Mouse (Mus musculus) naive thymus-derived CD4-positive, alpha-beta T cell, adult 2 months (primary cell): ENCODE data around the gene Ccr8.
"Not testable (repeated sequence)": the region's sequence is repeated elsewhere in the genome, so short reads cannot be mapped to it uniquely, and the experiment has no call there.

Experiments used
- DNase-seq: peaks from one replicate; pipeline ENCODE4 v3.0.0-alpha.2; 2011; ENCODE audit warnings: low read depth

Ccr8 gene

DNA sequence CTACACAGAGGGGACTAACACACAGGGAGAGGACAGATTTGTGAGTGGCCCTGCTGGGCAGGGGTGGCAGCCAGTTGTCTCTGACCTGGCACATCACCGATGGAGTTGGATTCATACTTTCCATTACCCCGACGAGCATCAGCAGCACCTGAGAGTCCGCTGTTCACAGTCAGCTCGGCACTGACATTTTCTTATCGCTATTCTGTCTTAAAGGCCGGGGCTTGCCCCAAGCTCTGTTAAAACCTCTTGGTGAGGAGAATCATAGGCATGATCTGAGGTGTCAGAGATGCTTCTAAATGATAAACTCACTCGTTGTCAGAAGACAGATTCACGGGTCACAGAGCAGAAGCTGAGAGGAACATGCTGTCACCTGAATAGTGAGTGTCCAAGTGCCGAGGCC, 828 bp upstream of the Ccr8 start:
- peak; percentile 59 for DNase-seq

DNA sequence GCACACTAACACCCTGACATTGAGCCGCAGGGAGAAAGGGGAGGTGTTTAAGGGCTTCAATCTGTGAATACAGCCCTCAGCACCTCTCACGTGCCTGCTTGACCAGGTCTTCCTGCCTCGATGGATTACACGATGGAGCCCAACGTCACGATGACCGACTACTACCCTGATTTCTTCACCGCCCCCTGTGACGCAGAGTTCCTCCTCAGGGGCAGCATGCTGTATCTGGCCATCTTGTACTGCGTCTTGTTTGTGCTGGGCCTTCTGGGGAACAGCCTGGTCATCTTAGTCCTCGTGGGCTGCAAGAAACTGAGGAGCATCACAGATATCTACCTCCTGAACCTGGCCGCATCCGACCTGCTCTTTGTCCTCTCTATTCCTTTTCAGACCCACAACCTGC, 1.8 kb downstream of the Ccr8 start:
- no peak for DNase-seq

DNA sequence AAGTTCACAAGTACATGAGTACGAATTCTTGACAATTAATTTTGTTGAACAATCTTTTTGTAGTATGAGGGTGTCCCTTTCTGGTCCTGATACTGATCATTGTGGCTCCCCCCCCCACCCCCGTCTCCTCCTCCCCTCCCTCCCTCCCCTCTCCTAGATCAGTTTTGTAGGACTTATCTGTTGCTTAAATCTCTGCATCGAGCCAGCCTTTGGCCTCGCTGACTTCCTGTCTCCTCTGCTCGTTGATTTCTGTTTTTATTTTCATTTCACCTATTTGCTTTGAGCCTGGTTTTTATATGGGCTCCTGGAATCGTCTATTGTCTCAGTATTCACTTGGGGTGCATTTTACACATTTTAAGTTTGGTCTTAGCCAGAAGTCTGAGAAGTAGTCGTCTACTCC, 4.0 kb downstream of the Ccr8 start:
- peak; percentile 73 for DNase-seq

DNA sequence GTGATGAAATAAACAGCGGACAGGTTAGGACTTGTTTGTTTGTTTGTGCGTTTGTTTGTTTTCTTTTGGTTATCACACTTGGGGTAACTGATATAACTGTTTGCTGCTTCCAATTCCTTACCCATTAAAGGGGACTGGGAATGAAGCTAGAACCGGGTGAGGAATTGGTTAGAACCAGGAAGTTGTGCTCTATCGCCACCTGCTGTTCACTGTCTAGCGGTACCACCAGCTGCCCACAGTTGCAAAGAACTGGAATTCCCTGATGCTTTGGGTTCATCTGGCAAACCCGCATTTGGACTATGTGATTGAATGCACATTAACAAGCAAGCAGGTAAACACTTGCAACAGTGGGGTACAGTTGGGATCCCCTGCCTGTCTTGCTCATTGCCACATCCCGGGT, 6.8 kb downstream of the Ccr8 start:
- DNase-seq = peak; percentile 82

DNA sequence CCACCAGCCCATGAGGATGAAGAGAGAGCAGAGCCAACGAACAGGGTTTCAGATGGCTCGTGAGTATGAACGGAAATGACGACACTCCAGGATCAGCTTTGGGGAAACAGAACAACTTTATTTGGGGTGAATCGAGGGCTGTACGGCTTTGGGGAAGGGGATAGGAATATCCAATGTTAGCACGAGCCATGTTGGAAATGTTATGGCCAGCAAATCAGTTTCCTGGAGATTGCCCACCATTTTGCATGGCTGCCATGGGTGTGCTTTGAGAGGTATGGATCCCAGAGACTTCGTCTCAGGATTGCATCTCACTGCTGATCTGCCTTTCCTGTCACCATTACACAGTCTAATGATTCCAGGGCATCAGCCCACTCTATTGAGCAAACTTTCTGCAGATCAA, 7.4 kb downstream of the Ccr8 start:
- DNase-seq = no peak

DNA sequence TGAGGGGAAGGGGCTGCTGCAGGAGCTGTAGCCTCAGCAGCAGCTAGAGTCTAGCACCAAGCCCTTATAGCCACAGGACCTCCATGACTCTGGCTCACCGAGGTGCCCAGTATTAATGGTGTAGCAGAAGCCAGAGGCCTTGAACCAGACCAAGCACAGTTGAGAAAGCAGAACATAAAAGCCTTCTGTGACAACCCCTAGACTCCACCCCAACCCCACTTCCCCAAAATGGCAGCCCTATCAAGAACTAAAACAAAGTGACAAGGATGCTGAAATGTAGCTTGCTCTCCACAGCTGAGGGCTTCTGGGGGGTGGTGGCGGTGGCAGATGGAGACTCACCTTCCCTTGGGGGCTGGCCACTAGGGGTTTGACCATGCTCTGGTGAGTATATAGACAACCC, 9.3 kb downstream of the Ccr8 start:
- no peak for DNase-seq

DNA sequence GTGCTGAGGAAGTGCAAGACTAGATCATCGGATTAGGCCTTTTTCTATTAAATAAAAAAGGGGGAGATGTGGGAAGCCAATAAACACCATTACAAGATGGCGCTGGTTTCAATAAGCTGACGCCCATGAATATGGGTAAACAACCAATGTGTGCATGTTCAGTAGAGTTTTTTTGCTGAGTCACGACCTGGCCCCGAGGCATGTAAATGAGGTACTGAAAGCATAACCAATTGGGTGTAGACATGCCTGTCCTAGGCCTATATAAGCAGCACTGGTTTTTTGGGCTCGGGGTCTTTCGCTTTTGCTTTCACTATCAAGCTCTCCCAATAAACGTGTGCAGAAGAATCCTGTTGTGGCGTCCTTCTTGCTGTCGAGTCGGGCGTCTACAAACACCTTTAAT, 17.0 kb downstream of the Ccr8 start:
- DNase-seq = not testable (repeated sequence)

DNA sequence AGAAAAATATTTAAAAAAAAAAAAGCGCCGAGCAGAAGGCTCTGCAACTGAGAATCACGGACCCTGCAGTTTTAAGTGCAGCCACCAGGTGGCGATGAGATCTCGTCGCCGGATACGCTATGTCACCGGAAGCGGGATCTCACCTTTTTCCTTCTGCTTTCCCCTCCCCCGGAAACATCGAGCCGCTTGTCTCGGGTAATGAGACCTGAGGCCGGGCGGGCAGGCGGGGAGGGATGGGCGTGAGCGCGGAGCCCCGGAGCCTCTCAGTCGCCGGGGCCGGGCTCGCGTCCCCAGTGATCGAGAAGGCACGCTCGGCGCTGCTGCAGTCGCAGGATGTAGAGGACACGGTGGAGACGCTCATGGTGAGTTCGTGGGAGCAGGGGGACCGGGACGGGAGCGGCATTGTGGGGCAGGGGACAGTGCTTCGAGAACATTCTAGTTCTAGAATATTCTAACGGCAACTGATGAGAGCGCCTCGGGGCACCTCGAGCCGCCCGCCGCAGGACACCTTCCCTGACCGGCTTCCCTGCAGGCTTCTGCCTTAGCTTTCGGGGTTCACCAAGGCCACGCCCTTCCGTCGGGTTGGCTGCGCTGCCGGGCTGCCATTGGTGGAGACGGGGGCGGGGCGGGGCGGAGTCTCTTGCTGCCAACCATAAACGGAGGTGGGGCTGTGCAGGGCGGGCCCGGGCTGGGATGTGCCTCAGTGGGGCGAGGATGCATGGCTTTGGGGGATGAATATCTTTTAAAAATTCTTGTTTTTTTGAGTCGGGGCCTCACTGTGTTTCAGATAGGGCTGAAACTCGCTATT, 18.5 kb downstream of the Ccr8 start, which contains the start of gene Slc25a38:
Slc25a38 (plus strand) TSS at position 164 of the 808 bp plus-strand sequence.
- DNase-seq = peak; percentile 96

DNA sequence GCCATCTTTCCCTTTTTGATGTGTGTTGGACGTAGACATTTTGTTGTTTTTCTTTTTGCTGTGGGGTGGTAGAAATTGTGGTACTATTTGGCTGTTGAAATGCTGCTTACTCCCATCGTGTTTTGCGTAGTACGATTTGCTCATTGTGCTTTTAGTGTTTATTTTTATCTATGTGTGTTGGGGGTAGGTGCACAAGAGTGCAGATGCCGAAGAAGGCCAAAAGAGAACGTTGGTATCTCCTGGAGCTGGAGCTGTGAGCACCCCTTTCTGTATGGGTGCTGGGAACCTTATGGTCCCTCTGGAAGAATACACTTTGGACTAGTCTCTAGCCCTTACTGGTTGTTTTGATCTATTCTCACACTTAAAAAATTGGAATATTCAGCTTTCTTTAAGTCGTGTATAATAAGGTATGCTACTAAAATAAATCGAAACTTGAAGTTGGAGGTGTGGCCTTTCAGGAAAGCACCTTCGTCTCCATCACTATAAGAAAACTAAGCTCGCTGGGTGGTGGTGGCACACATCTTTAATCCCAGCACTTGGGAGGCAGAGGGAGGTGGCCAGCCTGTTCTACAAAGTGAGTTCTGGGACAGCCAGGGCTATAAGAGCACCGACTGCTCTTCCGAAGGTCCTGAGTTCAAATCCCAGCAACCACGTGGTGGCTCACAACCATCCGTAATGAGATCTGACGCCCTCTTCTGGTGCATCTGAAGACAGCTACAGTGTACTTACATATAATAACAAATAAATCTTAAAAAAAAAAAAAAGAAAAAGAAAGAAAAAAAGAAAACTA, 19.4 kb downstream of the Ccr8 start:
- DNase-seq = no peak

DNA sequence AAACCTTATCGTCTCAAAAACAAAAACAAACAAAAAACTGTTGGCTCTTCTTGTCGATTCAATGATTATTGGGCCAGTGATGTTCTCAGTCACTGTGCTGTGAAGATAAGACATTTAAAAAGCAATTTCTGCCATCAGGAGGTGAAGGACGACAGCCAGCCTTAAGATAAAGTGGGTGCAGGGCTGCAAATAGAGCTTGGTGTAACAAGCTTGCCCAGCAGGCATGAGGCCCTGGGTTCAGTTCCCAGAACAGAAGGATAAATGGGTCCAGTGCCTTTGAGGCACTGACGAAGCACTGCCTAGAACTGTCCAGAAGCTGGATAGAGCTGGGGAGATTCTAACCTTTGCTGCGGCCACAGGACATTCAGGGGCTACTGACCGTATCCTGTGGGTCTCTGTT, 20.6 kb downstream of the Ccr8 start:
- DNase-seq = no peak

DNA sequence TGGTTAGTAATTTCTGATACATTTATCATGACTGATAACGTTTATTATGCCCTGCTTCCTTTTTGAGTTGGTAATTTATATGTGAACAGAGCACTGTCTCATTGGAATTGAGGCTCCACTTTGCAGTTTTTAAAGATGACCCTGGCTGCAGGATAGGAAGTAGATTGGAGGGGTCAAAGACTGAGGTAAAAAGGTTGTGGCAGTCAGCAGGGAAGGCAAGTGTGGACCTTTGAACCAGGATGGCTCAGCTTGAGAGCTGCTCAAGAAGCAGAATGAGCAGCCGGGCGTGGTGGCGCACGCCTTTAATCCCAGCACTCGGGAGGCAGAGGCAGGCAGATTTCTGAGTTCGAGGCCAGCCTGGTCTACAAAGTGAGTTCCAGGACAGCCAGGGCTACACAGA, 21.5 kb downstream of the Ccr8 start:
- no peak for DNase-seq

DNA sequence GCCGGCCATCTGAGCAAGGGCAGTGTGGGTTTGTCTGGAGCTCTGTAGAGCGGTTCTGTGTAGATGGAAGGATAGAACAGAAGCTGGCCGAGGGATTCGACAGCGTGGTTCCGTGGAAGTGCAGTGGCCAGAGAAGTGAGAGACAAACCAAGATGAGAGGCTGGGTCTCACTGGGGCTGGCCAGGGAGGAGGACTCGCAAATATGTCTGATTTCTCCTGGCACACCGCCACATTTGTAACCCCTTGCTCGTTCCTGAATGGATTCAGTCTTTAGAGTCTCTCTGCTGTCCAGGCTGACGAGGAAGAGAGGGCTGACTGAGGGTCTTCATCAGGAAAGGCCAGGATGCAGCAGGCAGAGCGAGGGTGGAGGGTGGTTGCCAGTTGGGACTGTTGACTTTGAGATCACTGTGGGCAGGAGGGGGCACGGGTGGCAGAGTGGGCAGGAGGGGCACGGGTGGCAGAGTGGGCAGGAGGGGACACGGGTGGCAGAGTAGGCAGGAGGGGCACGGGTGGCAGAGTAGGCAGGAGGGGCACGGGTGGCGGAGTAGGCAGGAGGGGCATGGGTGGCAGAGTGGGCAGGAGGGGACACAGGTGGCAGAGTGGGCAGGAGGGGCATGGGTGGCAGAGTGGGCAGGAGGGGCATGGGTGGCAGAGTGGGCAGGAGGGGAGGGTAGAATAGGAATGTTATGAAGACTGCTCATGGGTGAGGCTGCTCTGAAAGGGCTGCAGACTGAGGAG, 22.3 kb downstream of the Ccr8 start:
- DNase-seq = no peak

DNA sequence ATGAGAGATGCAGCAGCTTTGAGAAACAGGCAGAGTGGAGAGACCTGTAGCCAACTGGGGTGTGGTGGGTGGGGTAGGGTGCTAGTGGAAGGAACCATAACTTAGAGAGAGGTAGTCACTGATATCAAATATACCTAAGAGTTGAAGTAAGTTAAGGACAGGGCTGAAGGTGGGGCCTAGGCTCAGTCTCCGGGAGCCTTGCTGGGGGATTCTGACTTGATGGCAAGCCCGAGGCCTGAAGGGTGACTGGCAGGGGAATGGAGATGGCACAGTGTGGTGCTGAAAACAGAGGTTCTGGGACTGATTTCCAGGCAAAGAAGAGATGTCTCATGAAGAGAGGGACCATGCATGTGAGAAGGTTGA, 22.9 kb downstream of the Ccr8 start:
- DNase-seq = no peak

DNA sequence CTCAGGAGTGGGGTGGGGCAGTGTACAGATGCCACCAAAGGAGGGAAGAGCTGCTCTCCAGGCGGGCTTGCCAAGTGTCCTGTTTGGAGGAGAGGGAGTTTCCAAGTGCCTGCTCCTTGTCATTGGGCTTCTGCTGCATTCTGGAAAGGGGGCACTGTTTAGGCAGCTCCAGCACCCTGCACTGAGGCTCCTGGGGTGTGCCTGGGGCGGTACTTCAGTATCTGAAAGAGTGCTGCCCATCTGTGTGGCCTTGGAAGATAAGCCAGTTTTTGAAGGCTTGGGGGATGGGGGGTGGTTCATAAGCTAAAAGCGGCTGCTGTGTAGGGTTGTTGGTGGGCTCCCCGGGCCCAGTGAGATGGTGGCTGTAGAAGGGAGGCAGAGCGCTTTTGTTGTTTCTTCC, 23.7 kb downstream of the Ccr8 start:
- DNase-seq = no peak

DNA sequence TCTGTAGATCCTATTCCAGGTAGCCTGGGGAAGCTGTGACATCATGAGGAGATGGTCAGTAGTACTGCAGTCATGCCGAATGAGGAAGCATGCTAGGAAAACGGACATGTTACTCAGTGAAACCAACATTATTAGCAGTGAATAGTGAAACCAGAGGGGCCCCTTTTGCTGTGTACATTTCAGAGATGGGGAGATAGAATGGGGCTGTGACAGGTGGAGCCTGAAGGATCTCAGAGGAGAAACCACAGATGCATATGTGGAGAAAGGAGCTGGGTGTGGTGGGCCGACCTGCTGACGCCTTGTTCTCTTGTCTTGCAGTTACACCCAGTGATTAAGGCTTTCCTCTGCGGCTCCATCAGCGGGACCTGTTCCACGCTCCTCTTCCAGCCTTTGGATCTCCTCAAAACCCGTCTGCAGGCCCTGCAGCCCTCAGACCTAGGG, 24.3 kb downstream of the Ccr8 start:
- no peak for DNase-seq

DNA sequence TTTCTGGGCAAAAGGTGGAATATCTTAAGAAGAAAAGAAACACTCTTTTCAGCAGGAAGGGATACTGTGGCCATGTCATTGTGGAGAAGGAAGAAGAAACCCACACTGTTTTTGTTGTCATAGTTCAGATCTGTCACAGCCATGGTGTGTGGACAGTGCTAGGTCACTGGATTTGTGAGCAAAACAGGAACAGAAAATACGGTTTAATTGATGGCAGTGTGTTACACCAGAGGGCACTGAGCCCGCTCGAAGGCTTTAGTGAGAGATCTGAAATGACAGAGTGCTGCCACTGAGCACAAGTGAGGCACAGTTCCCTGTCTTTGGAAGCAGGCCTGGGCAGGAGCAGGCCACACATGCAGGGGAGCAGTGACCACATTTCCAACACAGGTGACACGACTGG, 26.3 kb downstream of the Ccr8 start:
- DNase-seq = no peak

DNA sequence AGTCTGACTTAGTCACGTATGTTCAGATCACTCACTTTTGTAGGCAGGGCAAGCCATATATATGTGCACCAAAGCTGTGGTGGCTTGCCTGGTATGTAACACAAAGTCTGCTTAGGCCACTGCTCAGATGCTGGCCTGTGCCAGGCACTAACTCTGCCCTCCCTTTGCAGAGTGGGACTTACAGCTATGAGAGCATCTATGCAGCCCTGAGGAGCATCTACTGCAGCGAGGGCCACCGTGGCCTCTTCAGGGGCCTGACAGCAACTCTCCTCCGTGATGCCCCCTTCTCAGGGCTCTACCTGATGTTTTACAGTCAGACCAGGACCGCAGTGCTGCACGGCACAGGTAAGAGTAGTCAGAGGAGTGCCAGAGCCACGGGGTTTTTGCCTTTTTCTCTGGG, 28.6 kb downstream of the Ccr8 start:
- no peak for DNase-seq

DNA sequence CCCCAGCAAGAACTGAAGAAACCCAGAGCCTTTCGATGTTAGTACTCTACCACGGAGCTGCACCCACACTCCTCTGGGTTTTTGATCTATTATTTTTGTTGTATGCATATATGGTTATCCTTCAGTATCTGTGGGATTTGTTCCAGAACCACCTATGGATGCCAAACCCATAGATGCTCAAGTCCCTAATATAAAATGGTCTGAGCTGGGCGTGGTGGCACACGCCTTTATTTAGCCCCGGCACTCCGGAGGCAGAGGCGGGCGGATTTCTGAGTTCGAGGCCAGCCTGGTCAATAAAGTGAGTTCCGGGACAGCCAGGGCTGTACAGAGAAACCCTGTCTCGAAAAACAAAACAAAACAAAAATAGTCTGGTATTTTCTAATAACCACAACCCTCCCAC, 35.0 kb downstream of the Ccr8 start:
- DNase-seq = peak; percentile 43

DNA sequence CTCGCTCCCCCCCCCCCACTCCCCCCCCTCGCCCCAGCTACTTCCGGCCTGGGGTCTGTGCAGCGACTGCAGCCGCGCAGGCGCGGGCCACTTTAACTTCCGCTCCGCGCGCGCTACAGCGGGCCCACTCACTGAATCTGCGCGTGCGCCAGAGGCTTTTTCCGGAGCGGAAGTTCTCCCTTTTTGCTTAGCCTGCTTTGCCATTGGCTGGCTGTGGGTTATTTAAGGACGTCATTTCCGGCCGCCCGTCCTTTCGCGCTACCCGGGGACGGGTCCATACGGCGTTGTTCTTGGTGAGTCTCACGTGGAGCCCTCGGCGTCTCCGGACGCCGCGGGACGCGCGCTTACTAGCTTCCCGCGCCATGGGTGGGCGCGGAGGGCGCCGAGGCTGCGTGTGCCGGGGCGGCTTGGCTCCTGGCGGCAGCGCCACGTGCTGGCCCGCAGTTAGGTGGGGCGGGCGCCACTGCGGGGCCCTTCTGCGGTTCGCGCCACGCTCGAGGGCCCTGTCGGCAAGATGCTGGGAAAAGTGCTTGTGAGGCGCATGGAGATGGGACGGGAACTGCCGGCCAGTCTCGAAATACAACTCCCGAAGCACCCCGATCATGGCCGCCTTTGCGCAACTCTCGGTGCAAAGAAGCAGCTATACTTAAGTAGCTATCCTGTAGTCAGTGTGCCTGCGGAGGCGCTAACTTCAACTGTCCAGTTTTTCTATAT, 35.8 kb downstream of the Ccr8 start, which contains the start of gene Rpsa:
Rpsa (plus strand) TSS at position 152 of the 714 bp plus-strand sequence.
- peak; percentile 99 for DNase-seq

DNA sequence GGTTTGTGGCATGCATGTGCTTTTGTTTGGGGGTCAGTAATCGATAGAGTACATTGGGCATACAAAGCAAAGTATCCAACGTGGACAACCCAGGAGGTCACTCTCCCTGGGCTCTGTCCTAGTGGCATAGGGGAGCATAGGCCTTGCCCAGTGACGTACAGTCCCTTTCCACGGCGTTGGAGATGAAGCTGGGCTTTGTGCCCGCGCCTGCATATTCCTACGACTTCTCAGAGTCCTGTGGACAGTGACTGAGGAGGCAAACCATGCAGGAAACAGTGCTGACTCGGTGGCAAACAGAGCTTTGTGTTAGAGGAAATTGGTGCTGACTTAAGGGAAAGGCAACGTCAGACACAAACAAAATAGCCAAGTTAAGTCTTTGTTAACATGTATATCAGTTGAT, 37.4 kb downstream of the Ccr8 start:
- peak; percentile 29 for DNase-seq

DNA sequence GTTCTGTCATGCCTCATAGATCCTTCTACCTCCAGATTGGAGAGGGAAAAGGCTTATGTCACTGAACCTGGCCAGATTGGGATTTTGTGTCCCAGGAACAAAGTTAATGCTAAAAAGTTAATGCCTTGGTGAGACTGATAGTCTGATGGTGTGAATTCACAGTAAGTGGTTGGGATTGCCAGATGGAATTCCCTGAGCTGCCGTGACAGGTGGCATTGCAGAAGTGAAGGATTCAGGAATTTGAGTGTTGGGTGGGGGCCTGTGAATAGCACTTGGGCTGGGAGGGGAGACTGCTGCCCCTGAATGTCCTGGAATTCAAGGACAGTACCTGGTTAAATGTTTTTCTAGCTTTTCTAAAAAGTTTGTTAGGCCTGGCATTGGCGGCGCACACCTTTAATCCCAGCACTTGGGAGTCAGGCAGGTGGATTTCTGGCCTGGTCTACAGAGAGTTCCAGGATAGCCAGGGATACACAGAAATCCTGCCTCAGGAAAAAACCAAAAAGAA, 39.9 kb downstream of the Ccr8 start:
- DNase-seq = no peak
